Mouse (Mus musculus) olfactory bulb, adult 2 months (tissue): ENCODE data around the gene Bnip2.

ENCODE experiments used
- CTCF ChIP-seq: fragments of 200-500 bp; IDR thresholded peaks from 2 replicates; pipeline ENCODE4 v1.5.1; 2012; ENCODE audit warnings: low read depth, mild to moderate bottlenecking, low read length, moderate library complexity; ENCODE audit not compliant: insufficient read depth
- POLR2A ChIP-seq: fragments of 200-500 bp; IDR thresholded peaks from 2 replicates; pipeline ENCODE4 v1.6.1; 2012; ENCODE audit warnings: mild to moderate bottlenecking, low read depth, low read length, moderate library complexity; ENCODE audit not compliant: insufficient read depth

GRCm38 (mm10) chr9:70010781-70011473 lies 21.7 kb downstream of the Bnip2 start:
- TF ChIP-seq CTCF (no peak), POLR2A (no peak)
